Mouse (Mus musculus): Measurements from ENCODE around the gene Lce6a.

GRCm38 (mm10) chr3:92588858-92589257, 32.6 kb downstream of the Lce6a start, which contains the start of gene Smcp:
- TF ChIP-seq CTCF (IDR thresholded peaks at IDR 0.05; ENCODE audit: control insufficient read depth, insufficient read depth, low read length) = no peak
- no peak for TF ChIP-seq POLR2A (IDR thresholded peaks at IDR 0.05; ENCODE audit: borderline replicate concordance, control insufficient read depth, low read depth, low read length)

All from bone marrow, adult 2 months (tissue).